Mouse (Mus musculus): ENCODE results near the gene Ddx6. TPM values are rescaled to one million over a fixed set of nuclear protein-coding genes. Genes with fewer than 3 reads are reported as not detected.
"Not testable (repeated sequence)": the region's sequence is repeated elsewhere in the genome, so short reads cannot be mapped to it uniquely, and the experiment has no call there.

Gene Ddx6
- polyA plus RNA-seq, 2 experiments = 18.5 to 42.0 TPM

- no peak for TF ChIP-seq POLR2A (IDR thresholded peaks at IDR 0.05; ENCODE audit: borderline replicate concordance, extremely low read depth, insufficient read depth, insufficient read length)
- H3K36me3 ChIP-seq (ENCODE audit: control insufficient read depth, insufficient read depth, low read length) = peaks cover 85% of the 10 kb centered on the region
- no peak for ATAC-seq (ENCODE audit: low FRiP score, low read depth)
These were observed 19.7 kb downstream of the Ddx6 start for GRCm38 (mm10) chr9:44624390-44624789.

DNA sequence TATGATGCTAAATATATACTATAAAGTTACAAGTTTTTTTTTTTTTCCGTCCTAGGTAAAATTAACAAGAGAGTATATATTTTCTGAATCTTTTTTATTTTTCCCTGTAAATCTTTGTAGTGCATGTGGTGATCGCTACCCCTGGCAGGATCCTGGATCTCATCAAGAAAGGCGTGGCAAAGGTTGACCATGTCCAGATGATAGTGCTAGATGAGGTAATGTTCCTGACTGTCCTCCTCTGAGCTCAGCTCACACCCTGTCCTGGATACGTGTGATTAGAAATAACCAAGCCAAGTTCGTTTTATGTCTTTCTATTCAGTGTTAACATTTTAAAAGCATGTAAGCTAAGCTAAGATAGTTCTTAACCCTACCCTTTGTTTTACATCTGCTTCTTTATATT lies 21.6 kb downstream of the Ddx6 start:
- no peaks in the 10 kb centered on the region for H3K9me3 ChIP-seq (ENCODE audit: control insufficient read depth, low read length)
- no peak for TF ChIP-seq POLR2A (IDR thresholded peaks at IDR 0.05; ENCODE audit: borderline replicate concordance, extremely low read depth, insufficient read depth, insufficient read length)
- H3K9ac ChIP-seq (ENCODE audit: low read depth, low read length, severe bottlenecking) = no peak overlapping the region
- H3K4me2 ChIP-seq (replicated peaks; ENCODE audit: low read depth, low read length, severe bottlenecking) = no peak overlapping the region
- no peak overlapping the region for H3K27ac ChIP-seq (replicated peaks; ENCODE audit: low read depth, low read length)
- 84% methylated on average over 5 of the region's 5 CpGs for WGBS
- no peak for DNase-seq (ENCODE audit: low spot score)
- no peaks in the 10 kb centered on the region for H3K4me1 ChIP-seq (ENCODE audit: control insufficient read depth, insufficient read depth, low read length)
- H3K36me3 ChIP-seq (ENCODE audit: control insufficient read depth, insufficient read depth, low read length) = peaks cover 86% of the 10 kb centered on the region
- ATAC-seq (ENCODE audit: low FRiP score, low read depth) = no peak
- no peaks in the 10 kb centered on the region for H3K27me3 ChIP-seq (ENCODE audit: control insufficient read depth, insufficient read depth, low read length)
- H3K4me3 ChIP-seq (replicated peaks; ENCODE audit: low read length) = no peak overlapping the region

More at GRCm38 (mm10) chr9:44624390-44624789, 19.7 kb downstream of the Ddx6 start:
- Histone ChIP-seq H3K9ac (ENCODE audit: low read depth, low read length, severe bottlenecking) (no peak overlapping the region), H3K4me3 (replicated peaks; ENCODE audit: low read length) (no peak overlapping the region), H3K4me1 (ENCODE audit: control insufficient read depth, insufficient read depth, low read length) (no peaks in the 10 kb centered on the region), H3K9me3 (ENCODE audit: control insufficient read depth, low read length) (no peaks in the 10 kb centered on the region), H3K4me2 (replicated peaks; ENCODE audit: low read depth, low read length, severe bottlenecking) (no peak overlapping the region), H3K27me3 (ENCODE audit: control insufficient read depth, insufficient read depth, low read length) (no peaks in the 10 kb centered on the region), H3K27ac (replicated peaks; ENCODE audit: low read depth, low read length) (no peak overlapping the region)
- DNase-seq (ENCODE audit: low spot score) = no peak
- 67% methylated on average over 5 of the region's 5 CpGs for WGBS

DNA sequence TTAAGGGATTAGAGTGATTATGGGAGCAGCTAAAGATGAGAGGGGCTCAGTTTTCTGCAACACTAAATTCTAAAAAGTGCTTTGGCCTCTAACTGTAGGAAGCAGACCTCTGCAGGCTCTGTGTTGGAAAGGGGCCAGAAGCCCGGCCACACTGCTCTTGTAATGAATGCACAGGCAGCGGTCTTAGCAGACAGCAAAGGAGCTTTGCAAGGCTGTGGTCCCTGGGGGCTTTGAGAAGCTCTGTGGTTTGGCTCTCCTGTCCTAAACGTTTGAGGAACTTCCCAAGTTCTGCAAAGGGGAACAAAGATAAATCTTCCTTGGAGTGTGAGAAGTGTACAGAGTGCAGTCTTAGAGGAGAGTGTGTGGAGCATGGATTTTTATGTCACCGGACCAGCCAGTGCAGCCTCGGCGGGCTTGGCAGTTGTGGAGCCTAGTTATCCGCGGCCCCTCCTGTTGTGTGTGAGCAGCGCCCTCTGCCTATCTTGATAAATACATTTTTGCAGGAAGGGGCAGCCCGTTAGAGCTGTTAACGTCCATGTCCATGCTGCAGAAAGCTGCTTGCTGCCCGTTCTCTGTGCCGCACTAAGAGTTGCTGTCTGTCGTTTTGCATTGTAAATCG lies 33.0 kb downstream of the Ddx6 start:
- Histone ChIP-seq H3K4me1 (ENCODE audit: control insufficient read depth, insufficient read depth, low read length) (no peaks in the 10 kb centered on the region), H3K36me3 (ENCODE audit: control insufficient read depth, insufficient read depth, low read length) (peaks cover 62% of the 10 kb centered on the region), H3K27ac (replicated peaks; ENCODE audit: low read depth, low read length) (no peak overlapping the region), H3K9ac (ENCODE audit: low read depth, low read length, severe bottlenecking) (no peak overlapping the region), H3K4me2 (replicated peaks; ENCODE audit: low read depth, low read length, severe bottlenecking) (no peak overlapping the region), H3K4me3 (replicated peaks; ENCODE audit: low read length) (no peak overlapping the region), H3K27me3 (ENCODE audit: control insufficient read depth, insufficient read depth, low read length) (no peaks in the 10 kb centered on the region), H3K9me3 (ENCODE audit: control insufficient read depth, low read length) (no peaks in the 10 kb centered on the region)
- DNase-seq (ENCODE audit: low spot score) = peak; percentile 69
- TF ChIP-seq POLR2A (IDR thresholded peaks at IDR 0.05; ENCODE audit: borderline replicate concordance, extremely low read depth, insufficient read depth, insufficient read length) = no peak
- ATAC-seq (ENCODE audit: low FRiP score, low read depth) = peak; percentile 35; the same call in 1 of the 2 replicates
- 75% methylated on average over 15 of the region's 15 CpGs for WGBS

DNA sequence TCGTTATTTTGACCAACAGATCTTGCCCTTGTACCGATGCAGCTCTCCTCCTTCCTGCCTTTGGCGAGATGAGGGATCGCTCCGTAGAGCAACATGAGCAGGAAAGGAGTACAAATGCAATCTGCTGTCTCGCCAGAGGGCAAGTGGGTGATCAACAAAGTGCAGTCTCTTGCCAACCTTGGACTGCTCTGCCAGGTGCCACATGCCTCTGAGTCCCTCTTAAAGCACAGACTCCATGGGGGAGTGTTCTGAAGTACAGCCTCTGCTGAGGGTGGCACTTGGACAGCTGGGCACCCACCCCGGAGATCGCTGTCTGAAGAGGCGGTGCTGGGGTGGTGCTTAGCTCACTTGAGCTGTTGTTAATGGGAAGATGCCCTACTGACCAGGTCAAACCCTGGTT lies 34.0 kb downstream of the Ddx6 start:
- H3K9ac ChIP-seq (ENCODE audit: low read depth, low read length, severe bottlenecking); H3K4me2 ChIP-seq (replicated peaks; ENCODE audit: low read depth, low read length, severe bottlenecking); H3K9me3 ChIP-seq (ENCODE audit: control insufficient read depth, low read length); H3K4me1 ChIP-seq (ENCODE audit: control insufficient read depth, insufficient read depth, low read length); H3K27ac ChIP-seq (replicated peaks; ENCODE audit: low read depth, low read length); ATAC-seq (ENCODE audit: low FRiP score, low read depth); DNase-seq (ENCODE audit: low spot score); H3K27me3 ChIP-seq (ENCODE audit: control insufficient read depth, insufficient read depth, low read length); H3K4me3 ChIP-seq (replicated peaks; ENCODE audit: low read length): not testable (repeated sequence)
- 80% methylated on average over 9 of the region's 9 CpGs for WGBS
- H3K36me3 ChIP-seq (ENCODE audit: control insufficient read depth, insufficient read depth, low read length) = peaks cover 52% of the 10 kb centered on the region

DNA sequence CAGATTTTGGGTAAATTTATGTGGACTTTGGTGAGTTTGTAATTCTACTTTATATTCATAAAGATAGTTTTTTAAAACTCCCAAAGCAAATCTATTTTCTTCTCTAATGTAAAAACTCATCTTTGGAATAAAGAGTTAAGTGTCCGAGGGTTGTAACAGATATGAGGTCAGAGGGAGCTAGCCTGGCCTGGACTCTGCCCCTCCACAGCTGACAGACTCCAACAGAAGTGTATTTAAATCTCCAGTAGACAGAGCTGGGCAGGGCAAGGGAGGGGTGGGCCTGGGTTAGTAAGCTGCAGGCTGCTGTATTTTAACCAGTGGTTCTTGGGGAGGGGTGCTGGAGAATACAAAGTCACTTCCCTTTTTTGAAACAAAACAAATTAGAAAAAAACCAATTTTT lies 35.3 kb downstream of the Ddx6 start:
- H3K9me3 ChIP-seq (ENCODE audit: control insufficient read depth, low read length); H3K4me2 ChIP-seq (replicated peaks; ENCODE audit: low read depth, low read length, severe bottlenecking); DNase-seq (ENCODE audit: low spot score); H3K9ac ChIP-seq (ENCODE audit: low read depth, low read length, severe bottlenecking); H3K27ac ChIP-seq (replicated peaks; ENCODE audit: low read depth, low read length); ATAC-seq (ENCODE audit: low FRiP score, low read depth); H3K27me3 ChIP-seq (ENCODE audit: control insufficient read depth, insufficient read depth, low read length); H3K4me3 ChIP-seq (replicated peaks; ENCODE audit: low read length); H3K4me1 ChIP-seq (ENCODE audit: control insufficient read depth, insufficient read depth, low read length): not testable (repeated sequence)
- 64% methylated on average over 1 of the region's 1 CpGs for WGBS
- peaks cover 38% of the 10 kb centered on the region for H3K36me3 ChIP-seq (ENCODE audit: control insufficient read depth, insufficient read depth, low read length)

Measured in limb, embryonic 14.5 days (tissue).